Mouse (Mus musculus) CH12.LX (cell line): ENCODE data around the gene Galk2. TPM values are rescaled to one million over a fixed set of nuclear protein-coding genes. Genes with fewer than 3 reads are reported as not detected.

Experiments
- DNase-seq: peaks from one replicate; pipeline ENCODE4 v3.0.0-alpha.2; 2013; ENCODE audit errors: extremely low read depth
- H3K27ac ChIP-seq: 2 replicates; pipeline ENCODE4 v1.5.1; 2012; ENCODE audit warnings: low read depth, mild to moderate bottlenecking, control low read depth, moderate library complexity; ENCODE audit not compliant: insufficient read depth
- H3K27me3 ChIP-seq: replicated peaks from 2 replicates; pipeline ENCODE3; 2012; ENCODE audit warnings: inconsistent platforms
- H3K36me3 ChIP-seq, 2 experiments: replicated peaks in 1 of 2; 2 replicates each; pipeline versions ENCODE3 to v1.6.1; 2012; ENCODE audit warnings: inconsistent platforms in 1 of 2, low read length in 1 of 2, mild to moderate bottlenecking in 1 of 2, mixed read lengths in 1 of 2, moderate library complexity in 1 of 2; ENCODE audit not compliant: control insufficient read depth in 1 of 2, insufficient read depth in 1 of 2
- H3K4me1 ChIP-seq, 2 experiments: 2 replicates each; pipeline ENCODE4 v1.6.1; 2012; ENCODE audit warnings: inconsistent platforms in 1 of 2, moderate library complexity in 1 of 2; ENCODE audit not compliant: insufficient read depth in 2 of 2, control insufficient read depth in 1 of 2
- H3K4me2 ChIP-seq: 2 replicates; pipeline ENCODE4 v1.6.1; 2012; ENCODE audit warnings: low read depth, mild to moderate bottlenecking, control low read depth; ENCODE audit not compliant: poor library complexity, insufficient read depth, severe bottlenecking
- H3K4me3 ChIP-seq, 3 experiments: fragments of 150-350 bp in 1 of 3; sonication (generic) in 1 of 3; replicated peaks in 1 of 3; 2 replicates each; pipeline versions ENCODE3 to v1.5.1; 2011 to 2012; ENCODE audit warnings: low read depth in 2 of 3, low read length in 2 of 3, mild to moderate bottlenecking in 2 of 3, moderate library complexity in 2 of 3, control low read depth in 1 of 3, improper control_type of control experiment in 1 of 3, inconsistent platforms in 1 of 3, mixed read lengths in 1 of 3; ENCODE audit not compliant: poor library complexity in 1 of 3
- H3K79me2 ChIP-seq: replicated peaks from 2 replicates; pipeline ENCODE4 v1.6.1; 2012; ENCODE audit warnings: mild to moderate bottlenecking, moderate library complexity; ENCODE audit not compliant: control insufficient read depth, poor library complexity, insufficient read depth, severe bottlenecking; ENCODE audit errors: extremely low read depth
- H3K9ac ChIP-seq: 2 replicates; pipeline ENCODE4 v1.6.1; 2012; ENCODE audit warnings: low read depth, mild to moderate bottlenecking, control low read depth, moderate library complexity; ENCODE audit not compliant: insufficient read depth
- H3K9me3 ChIP-seq: replicated peaks from 2 replicates; pipeline ENCODE3; 2012; ENCODE audit warnings: low read length, inconsistent platforms, mixed read lengths
- E2F4 ChIP-seq: IDR thresholded peaks from 2 replicates; pipeline ENCODE4 v1.6.1; 2011; ENCODE audit warnings: low read depth, low read length, improper control_type of control experiment; ENCODE audit not compliant: insufficient replicate concordance
- ELF1 ChIP-seq: IDR thresholded peaks from 2 replicates; pipeline ENCODE4 v1.6.1; 2014; ENCODE audit warnings: low read depth, mild to moderate bottlenecking, inconsistent platforms, low read length, improper control_type of control experiment
- EP300 ChIP-seq: IDR thresholded peaks from 2 replicates; pipeline ENCODE4 v1.6.1; 2011; ENCODE audit warnings: low read length, improper control_type of control experiment
- ETS1 ChIP-seq: conservative IDR thresholded peaks from 2 replicates; pipeline ENCODE4 v1.6.1; 2012; ENCODE audit warnings: low read depth, mild to moderate bottlenecking, inconsistent platforms, low read length, improper control_type of control experiment, moderate library complexity
- GABPA ChIP-seq: IDR thresholded peaks from 2 replicates; pipeline ENCODE4 v1.6.1; 2012; ENCODE audit warnings: low read depth, low read length, improper control_type of control experiment, inconsistent platforms; ENCODE audit not compliant: insufficient replicate concordance
- IRF4 ChIP-seq: IDR thresholded peaks from 2 replicates; pipeline ENCODE4 v1.6.1; 2014; ENCODE audit warnings: low read depth, mild to moderate bottlenecking, inconsistent platforms, low read length, improper control_type of control experiment
- KAT2A ChIP-seq: IDR thresholded peaks from 2 replicates; pipeline ENCODE4 v1.6.1; 2012; ENCODE audit warnings: low read length, improper control_type of control experiment, inconsistent platforms; ENCODE audit not compliant: insufficient replicate concordance
- MAFK ChIP-seq: IDR thresholded peaks from 2 replicates; pipeline ENCODE4 v1.6.1; 2011; ENCODE audit warnings: low read length, improper control_type of control experiment; ENCODE audit not compliant: insufficient replicate concordance
- MAX ChIP-seq: IDR thresholded peaks from 2 replicates; pipeline ENCODE4 v1.6.1; 2011; ENCODE audit warnings: low read length, improper control_type of control experiment
- MAZ ChIP-seq: IDR thresholded peaks from 2 replicates; pipeline ENCODE4 v1.6.1; 2012; ENCODE audit warnings: low read depth, mild to moderate bottlenecking, inconsistent platforms, low read length, improper control_type of control experiment, moderate library complexity
- MEF2A ChIP-seq: IDR thresholded peaks from 2 replicates; pipeline ENCODE4 v1.6.1; 2014; ENCODE audit warnings: low read depth, mild to moderate bottlenecking, inconsistent platforms, low read length, improper control_type of control experiment, borderline replicate concordance
- MXI1 ChIP-seq: IDR thresholded peaks from 2 replicates; pipeline ENCODE4 v1.6.1; 2011; ENCODE audit warnings: mild to moderate bottlenecking, low read depth, low read length, improper control_type of control experiment
- NELFE ChIP-seq: IDR thresholded peaks from 2 replicates; pipeline ENCODE4 v1.6.1; 2011; ENCODE audit warnings: low read depth, low read length, improper control_type of control experiment
- NRF1 ChIP-seq: IDR thresholded peaks from 2 replicates; pipeline ENCODE4 v1.6.1; 2014; ENCODE audit warnings: low read depth, mild to moderate bottlenecking, inconsistent platforms, low read length, improper control_type of control experiment, moderate library complexity
- PAX5 ChIP-seq: IDR thresholded peaks from 2 replicates; pipeline ENCODE4 v1.6.1; 2012; ENCODE audit warnings: low read length, inconsistent platforms, mixed read lengths
- RCOR1 ChIP-seq: conservative IDR thresholded peaks from 2 replicates; pipeline ENCODE4 v1.6.1; 2012; ENCODE audit warnings: low read depth, mild to moderate bottlenecking, inconsistent platforms, low read length, improper control_type of control experiment
- TBP ChIP-seq: conservative IDR thresholded peaks from 2 replicates; pipeline ENCODE4 v1.6.1; 2011; ENCODE audit warnings: low read depth, low read length, improper control_type of control experiment
- USF1 ChIP-seq: IDR thresholded peaks from 2 replicates; pipeline ENCODE4 v1.6.1; 2014; ENCODE audit warnings: low read depth, mild to moderate bottlenecking, inconsistent platforms, low read length, improper control_type of control experiment
- ZC3H11A ChIP-seq: IDR thresholded peaks from 2 replicates; pipeline ENCODE4 v1.6.1; 2012; ENCODE audit warnings: low read depth, mild to moderate bottlenecking, inconsistent platforms, low read length, improper control_type of control experiment
- ZMIZ1 ChIP-seq: IDR thresholded peaks from 2 replicates; pipeline ENCODE4 v1.6.1; 2012; ENCODE audit warnings: low read depth, mild to moderate bottlenecking, inconsistent platforms, low read length, improper control_type of control experiment
- dilution Hi-C: fragments of 300-500 bp; cut with MboI; formaldehyde crosslinking; loops from 2 replicates; pipeline ENCODE4 v1.14.3; 2020; ENCODE audit warnings: low sequenced_read_pairs; ENCODE audit not compliant: extremely low pct_unique_long_range_greater_than_20kb, extremely low pct_ligation_motif_present
- in situ Hi-C: fragments of 300-500 bp; cut with MboI; formaldehyde crosslinking; loops from 3 replicates; pipeline ENCODE4 v1.14.3; 2019; ENCODE audit warnings: low sequenced_read_pairs, low pct_ligation_motif_present, low pct_unique_long_range_greater_than_20kb, mixed read lengths
- polyA plus RNA-seq: library from polyadenylated mRNA; unstranded; fragments of >175 nt; gene quantifications from 2 replicates; pipeline ENCODE4 v1.2.1, GENCODE M21; 2012; ENCODE audit warnings: low read depth; ENCODE audit not compliant: insufficient read length
- total RNA-seq, 2 experiments: library from RNA; depleted of rRNA; stranded (reverse); fragments of 300-350 nt in 1 of 2; fragments of >200 nt in 1 of 2; gene quantifications; 2 replicates each; pipeline ENCODE4 v1.2.3; 2012 to 2014

The Galk2 gene
- total and polyA plus RNA-seq, 3 experiments, result 36.7 to 59.9 (median 41.8) TPM

- no peaks in the 10 kb centered on the region for H3K79me2 ChIP-seq
- DNase-seq, result no peak
- TF ChIP-seq GABPA (no peak), USF1 (no peak), RCOR1 (no peak), E2F4 (no peak)
- in situ Hi-C loops (no loop called here), dilution Hi-C loops (no loop called here)
- no peak overlapping the region for H3K27ac ChIP-seq
- no peaks in the 10 kb centered on the region for H3K9me3 ChIP-seq
- H3K27me3 ChIP-seq, result no peaks in the 10 kb centered on the region
- no peak overlapping the region for H3K4me3 ChIP-seq
- no peak overlapping the region for H3K9ac ChIP-seq
- H3K36me3 ChIP-seq, result peaks cover 23 to 69% of the 10 kb centered on the region in 2 experiments
- H3K4me1 ChIP-seq, result peaks cover 0 to 9% of the 10 kb centered on the region in 2 experiments; a peak in 2 of 4 replicates
- no peak overlapping the region for H3K4me2 ChIP-seq
These were observed 117.0 kb downstream of the Galk2 start for GRCm38 (mm10) chr2:125975808-125976345.

GRCm38 (mm10) chr2:126002291-126002690 lies 143.4 kb downstream of the Galk2 start:
- H3K27ac ChIP-seq, result no peak overlapping the region
- in situ Hi-C loops, result no loop called here
- no peaks in the 10 kb centered on the region for H3K79me2 ChIP-seq
- TF ChIP-seq KAT2A, result no peak
- no peak for TF ChIP-seq GABPA
- no peak for TF ChIP-seq MAX
- TF ChIP-seq ZC3H11A, result no peak
- TF ChIP-seq RCOR1, result no peak
- TF ChIP-seq EP300, result no peak
- TF ChIP-seq MEF2A, result no peak
- no peak for TF ChIP-seq TBP
- TF ChIP-seq MXI1, result no peak
- no peak for TF ChIP-seq ETS1
- no peak for TF ChIP-seq NELFE
- TF ChIP-seq MAFK, result no peak
- no peak for TF ChIP-seq ELF1
- no peak for TF ChIP-seq IRF4
- no peak for TF ChIP-seq PAX5
- no peak for TF ChIP-seq ZMIZ1
- TF ChIP-seq MAZ, result no peak
- no peak for TF ChIP-seq NRF1
- no peak for DNase-seq
- no peaks in the 10 kb centered on the region for H3K27me3 ChIP-seq
- H3K9me3 ChIP-seq, result no peaks in the 10 kb centered on the region
- no peaks in the 10 kb centered on the region for H3K36me3 ChIP-seq
- H3K4me3 ChIP-seq, result no peak overlapping the region
- no peaks in the 10 kb centered on the region for H3K4me1 ChIP-seq
- H3K9ac ChIP-seq, result no peak overlapping the region
- dilution Hi-C loops, result no loop called here
- no peak overlapping the region for H3K4me2 ChIP-seq
